Mouse (Mus musculus): ENCODE results near the gene Bend3.

- TF ChIP-seq CTCF (IDR thresholded peaks at IDR 0.05; ENCODE audit: low read depth) (no peak), EP300 (optimal IDR thresholded peaks at IDR 0.05) (no peak)
These were observed 10.5 kb downstream of the Bend3 start for GRCm38 (mm10) chr10:43489139-43489538.

All from stomach, postnatal 0 days (tissue).